Mouse (Mus musculus): ENCODE measurements around the gene Mad1l1.

GRCm38 (mm10) chr5:140163947-140164346, 157.4 kb downstream of the Mad1l1 start:
- TF ChIP-seq SMC3 (IDR thresholded peaks at IDR 0.05; ENCODE audit: low read depth, low read length) (no peak), EP300 (IDR thresholded peaks at IDR 0.05; ENCODE audit: low read depth in 1 of 2, low read length in 2 of 2) (peak in 1 of 2 experiments; percentile 29; a peak in 2 of 4 replicates), HCFC1 (IDR thresholded peaks at IDR 0.05; ENCODE audit: low read depth, low read length) (no peak), CTCF (IDR thresholded peaks at IDR 0.05 in 2 of 3, conservative IDR thresholded peaks at IDR 0.05 in 1 of 3; ENCODE audit: control insufficient read depth in 1 of 3, insufficient read depth in 1 of 3, low read depth in 2 of 3, low read length in 3 of 3, poor library complexity in 1 of 3, severe bottlenecking in 1 of 3) (no peak), POLR2AphosphoS2 (IDR thresholded peaks at IDR 0.05; ENCODE audit: low read length) (no peak), KAT2A (conservative IDR thresholded peaks at IDR 0.05; ENCODE audit: low read depth, low read length) (no peak), JUND (IDR thresholded peaks at IDR 0.05; ENCODE audit: low read depth, low read length) (no peak), ELF1 (IDR thresholded peaks at IDR 0.05; ENCODE audit: low read depth, low read length) (no peak)

Measured in MEL (cell line).